Mouse (Mus musculus): ENCODE results near the gene Sgsm1. TPM values are rescaled to one million over a fixed set of nuclear protein-coding genes. Genes with fewer than 3 reads are reported as not detected.
A peak's percentile ranks its signal among the peaks of the same experiment; 100 is the strongest.

Sgsm1 gene
- total RNA-seq (2014; rRNA removed; ENCODE audit: low replicate concordance), result 0.35 and 1.1 TPM in 2 replicates
- polyA plus RNA-seq (2015; fragmentation: Nextera tagmentation; extraction: Ambion mirVana), result 0.11 and 0.32 TPM in 2 replicates

DNA sequence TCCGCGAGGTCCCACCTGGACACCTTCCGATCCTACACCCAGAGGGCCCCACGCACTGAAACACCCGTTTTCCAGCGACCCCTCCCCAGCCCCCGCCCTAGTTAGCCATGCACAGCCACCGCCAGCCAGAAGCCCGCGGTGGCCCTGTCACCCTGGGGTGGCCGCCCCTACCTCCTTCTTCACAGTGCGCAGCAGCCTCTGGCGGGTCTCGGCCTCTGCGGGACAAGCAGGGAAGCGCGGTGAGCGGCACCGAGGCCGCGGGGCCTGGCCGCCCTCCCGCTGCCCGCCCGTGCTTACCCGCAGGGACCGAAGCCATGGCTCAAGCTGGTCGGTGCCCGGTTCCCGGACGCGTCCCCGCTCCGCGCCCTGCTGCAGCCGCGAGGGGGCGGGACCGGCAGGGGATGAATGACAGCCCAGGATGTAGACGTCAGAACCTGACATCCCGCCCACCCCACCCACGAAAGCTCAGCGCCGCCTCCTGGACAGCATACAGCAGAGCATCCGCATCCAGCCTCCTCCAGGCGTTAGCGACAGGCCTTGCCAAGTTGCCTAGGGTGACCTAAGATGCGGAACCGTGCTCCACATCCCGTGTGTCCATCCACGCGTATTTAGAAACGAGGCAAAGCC is at the start of gene Sgsm1:
Sgsm1 (minus strand) TSS at position 410 of the 627 bp plus-strand sequence.
- peak within 1 kb of the TSS; percentile 42 for H3K4me3 ChIP-seq (ENCODE audit: low read depth, low read length)
- H3K9ac ChIP-seq (replicated peaks; ENCODE audit: low read depth, low read length), result no peak within 1 kb of the TSS
- DNase-seq (ENCODE audit: low spot score), result peak; percentile 49
- H3K4me1 ChIP-seq (ENCODE audit: control insufficient read depth, insufficient read depth), result no peaks in the 10 kb centered on the region
- H3K9me3 ChIP-seq (replicated peaks; ENCODE audit: control insufficient read depth, low read length), result peaks cover 9% of the 10 kb centered on the region; the same call in 1 of the 2 replicates
- H3K36me3 ChIP-seq (replicated peaks; ENCODE audit: control insufficient read depth, insufficient read depth, low read length), result no peaks in the 10 kb centered on the region
- H3K27me3 ChIP-seq (ENCODE audit: control insufficient read depth, insufficient read depth, low read length), result peaks cover 83% of the 10 kb centered on the region
- no peak within 1 kb of the TSS for H3K27ac ChIP-seq (ENCODE audit: low read depth)
- peak within 1 kb of the TSS; percentile 63 for H3K4me2 ChIP-seq (ENCODE audit: low read depth, low read length)
- 5% methylated on average over 53 of the region's 53 CpGs for WGBS
- TF ChIP-seq CTCF (IDR thresholded peaks at IDR 0.05; ENCODE audit: low read depth) (peak; percentile 41), EP300 (IDR thresholded peaks at IDR 0.05; ENCODE audit: low read depth) (no peak)
- ATAC-seq (ENCODE audit: insufficient read depth, low read depth), result peak; percentile 74

DNA sequence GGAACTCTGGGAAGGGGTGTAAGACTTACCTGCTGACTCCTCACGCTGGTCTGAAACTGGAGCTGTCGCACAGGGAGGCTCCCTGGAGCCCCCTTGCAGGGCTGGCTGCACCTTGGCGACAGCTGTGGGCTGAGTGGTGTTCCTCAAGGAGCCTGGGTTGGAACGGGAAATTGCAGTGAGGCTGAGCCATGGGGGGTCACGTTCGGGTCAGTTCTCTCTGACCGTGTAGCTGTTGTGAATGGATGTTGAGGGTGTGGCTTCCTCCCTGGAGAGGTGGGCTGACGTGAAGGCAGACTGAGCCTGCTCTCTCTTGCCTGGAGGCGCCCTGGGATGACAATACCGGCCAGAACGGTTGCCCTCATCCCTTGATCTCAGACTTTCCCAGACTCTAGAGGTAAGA is 48.2 kb upstream of the Sgsm1 start:
- Histone ChIP-seq H3K9ac (replicated peaks; ENCODE audit: low read depth, low read length) (no peak overlapping the region; the same call in 1 of the 2 replicates), H3K27ac (ENCODE audit: low read depth) (no peak overlapping the region), H3K4me2 (ENCODE audit: low read depth, low read length) (no peak overlapping the region), H3K36me3 (replicated peaks; ENCODE audit: control insufficient read depth, insufficient read depth, low read length) (no peaks in the 10 kb centered on the region), H3K27me3 (ENCODE audit: control insufficient read depth, insufficient read depth, low read length) (peaks cover 31% of the 10 kb centered on the region), H3K9me3 (replicated peaks; ENCODE audit: control insufficient read depth, low read length) (no peaks in the 10 kb centered on the region), H3K4me1 (ENCODE audit: control insufficient read depth, insufficient read depth) (no peaks in the 10 kb centered on the region), H3K4me3 (ENCODE audit: low read depth, low read length) (no peak overlapping the region)
- no peak for DNase-seq (ENCODE audit: low spot score)
- WGBS, result 5% methylated on average over 11 of the region's 11 CpGs
- peak; percentile 51 for ATAC-seq (ENCODE audit: insufficient read depth, low read depth)
- no peak for TF ChIP-seq EP300 (IDR thresholded peaks at IDR 0.05; ENCODE audit: low read depth)
- no peak for TF ChIP-seq CTCF (IDR thresholded peaks at IDR 0.05; ENCODE audit: low read depth)

DNA sequence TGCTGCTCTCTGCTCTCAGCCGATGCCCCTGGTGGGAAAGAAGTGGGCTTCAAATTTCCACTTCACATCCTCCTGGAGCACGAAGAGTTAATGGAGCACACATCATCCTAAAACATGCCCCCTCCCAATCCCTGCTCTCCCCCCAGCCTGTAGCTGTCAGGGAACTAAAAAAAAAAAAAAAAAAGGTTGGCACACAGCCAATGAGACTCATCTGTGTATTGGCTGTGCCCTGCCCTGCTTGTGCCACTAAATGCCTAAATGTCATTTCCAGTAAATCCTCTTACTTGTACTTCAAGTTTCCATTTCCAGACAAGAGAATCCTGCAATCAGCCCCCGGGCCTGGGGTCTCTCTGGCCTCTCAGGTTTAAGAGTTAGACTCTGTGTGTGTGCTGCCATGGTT is 47.1 kb upstream of the Sgsm1 start:
- 52% methylated on average over 3 of the region's 3 CpGs for WGBS

DNA sequence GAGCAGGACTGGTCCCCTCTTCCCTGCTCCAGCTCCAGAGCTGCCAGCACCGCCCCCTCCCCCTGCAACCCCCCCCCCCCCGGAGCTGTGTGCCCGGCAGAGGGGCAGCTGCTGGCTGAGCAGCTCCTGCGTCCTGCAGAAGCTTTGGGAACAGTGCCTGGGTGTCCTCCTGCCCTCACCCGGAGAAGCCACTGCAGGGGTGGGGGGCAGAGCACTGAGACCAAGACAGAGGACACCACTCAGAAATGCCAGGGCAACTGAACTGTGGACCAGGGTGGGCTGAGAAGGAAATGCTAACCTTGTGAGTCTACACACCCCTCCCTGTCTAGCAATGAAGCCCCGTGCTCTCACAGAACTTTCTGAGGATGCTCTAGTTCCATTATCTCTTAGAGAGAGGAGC is 46.6 kb upstream of the Sgsm1 start, which contains the start of gene Aym1:
Aym1 (plus strand) TSS at position 109 of the 400 bp plus-strand sequence.
- no peak for ATAC-seq (ENCODE audit: insufficient read depth, low read depth)
- H3K27me3 ChIP-seq (ENCODE audit: control insufficient read depth, insufficient read depth, low read length), result peaks cover 36% of the 10 kb centered on the region
- 37% methylated on average over 3 of the region's 6 CpGs for WGBS

More for the DNA sequence above, 47.1 kb upstream of the Sgsm1 start:
- TF ChIP-seq EP300 (IDR thresholded peaks at IDR 0.05; ENCODE audit: low read depth), result no peak
- TF ChIP-seq CTCF (IDR thresholded peaks at IDR 0.05; ENCODE audit: low read depth), result no peak
- H3K4me3 ChIP-seq (ENCODE audit: low read depth, low read length), result no peak overlapping the region
- no peak overlapping the region for H3K4me2 ChIP-seq (ENCODE audit: low read depth, low read length)
- H3K4me1 ChIP-seq (ENCODE audit: control insufficient read depth, insufficient read depth), result no peaks in the 10 kb centered on the region
- no peak overlapping the region for H3K27ac ChIP-seq (ENCODE audit: low read depth)
- DNase-seq (ENCODE audit: low spot score) (no peak), ATAC-seq (ENCODE audit: insufficient read depth, low read depth) (no peak)
- H3K36me3 ChIP-seq (replicated peaks; ENCODE audit: control insufficient read depth, insufficient read depth, low read length), result no peaks in the 10 kb centered on the region
- peaks cover 35% of the 10 kb centered on the region for H3K27me3 ChIP-seq (ENCODE audit: control insufficient read depth, insufficient read depth, low read length)
- no peak overlapping the region for H3K9ac ChIP-seq (replicated peaks; ENCODE audit: low read depth, low read length)
- H3K9me3 ChIP-seq (replicated peaks; ENCODE audit: control insufficient read depth, low read length), result no peaks in the 10 kb centered on the region

DNA sequence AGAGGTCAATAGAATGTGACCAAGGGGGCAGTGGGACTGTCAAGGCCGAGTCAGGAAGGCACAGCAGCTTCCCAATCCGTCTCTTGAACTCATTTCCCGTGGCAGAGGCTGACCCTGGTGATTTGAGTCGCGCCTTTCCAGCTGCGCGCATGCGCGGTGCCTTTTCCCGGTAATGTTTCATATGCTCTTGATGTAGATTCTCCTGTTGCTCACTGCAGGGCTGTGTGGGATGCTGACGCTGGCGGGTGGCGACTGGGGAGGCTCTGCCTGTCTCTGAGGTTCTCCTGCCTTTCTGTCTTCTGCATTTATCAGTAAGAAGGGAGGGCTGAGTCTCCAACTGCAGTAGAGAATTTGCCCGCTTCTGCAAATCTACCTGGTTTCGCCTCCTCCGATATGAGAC is 43.7 kb upstream of the Sgsm1 start:
- 29% methylated on average over 16 of the region's 16 CpGs for WGBS
- Histone ChIP-seq H3K9me3 (replicated peaks; ENCODE audit: control insufficient read depth, low read length) (no peaks in the 10 kb centered on the region), H3K4me1 (ENCODE audit: control insufficient read depth, insufficient read depth) (no peaks in the 10 kb centered on the region), H3K36me3 (replicated peaks; ENCODE audit: control insufficient read depth, insufficient read depth, low read length) (no peaks in the 10 kb centered on the region), H3K4me3 (ENCODE audit: low read depth, low read length) (no peak overlapping the region), H3K27me3 (ENCODE audit: control insufficient read depth, insufficient read depth, low read length) (peaks cover 45% of the 10 kb centered on the region; the same call in 1 of the 2 replicates), H3K27ac (ENCODE audit: low read depth) (no peak overlapping the region), H3K9ac (replicated peaks; ENCODE audit: low read depth, low read length) (no peak overlapping the region), H3K4me2 (ENCODE audit: low read depth, low read length) (no peak overlapping the region)
- DNase-seq (ENCODE audit: low spot score) (no peak), ATAC-seq (ENCODE audit: insufficient read depth, low read depth) (no peak)
- no peak for TF ChIP-seq CTCF (IDR thresholded peaks at IDR 0.05; ENCODE audit: low read depth)
- no peak for TF ChIP-seq EP300 (IDR thresholded peaks at IDR 0.05; ENCODE audit: low read depth)

More for the DNA sequence above, 46.6 kb upstream of the Sgsm1 start, which contains the start of gene Aym1:
- no peak for DNase-seq (ENCODE audit: low spot score)
- no peak for TF ChIP-seq CTCF (IDR thresholded peaks at IDR 0.05; ENCODE audit: low read depth)
- TF ChIP-seq EP300 (IDR thresholded peaks at IDR 0.05; ENCODE audit: low read depth), result no peak
- Histone ChIP-seq H3K9me3 (replicated peaks; ENCODE audit: control insufficient read depth, low read length) (no peaks in the 10 kb centered on the region), H3K36me3 (replicated peaks; ENCODE audit: control insufficient read depth, insufficient read depth, low read length) (no peaks in the 10 kb centered on the region), H3K4me3 (ENCODE audit: low read depth, low read length) (no peak within 1 kb of the TSS), H3K27ac (ENCODE audit: low read depth) (no peak within 1 kb of the TSS), H3K4me2 (ENCODE audit: low read depth, low read length) (no peak within 1 kb of the TSS), H3K9ac (replicated peaks; ENCODE audit: low read depth, low read length) (no peak within 1 kb of the TSS), H3K4me1 (ENCODE audit: control insufficient read depth, insufficient read depth) (no peaks in the 10 kb centered on the region)
